Mouse (Mus musculus): Measurements from ENCODE around the gene Slc36a4. TPM values are rescaled to one million over a fixed set of nuclear protein-coding genes. Genes with fewer than 3 reads are reported as not detected.

The Slc36a4 gene
- polyA plus RNA-seq, 1 experiment from 2014 or later, result 6.0 TPM

DNA sequence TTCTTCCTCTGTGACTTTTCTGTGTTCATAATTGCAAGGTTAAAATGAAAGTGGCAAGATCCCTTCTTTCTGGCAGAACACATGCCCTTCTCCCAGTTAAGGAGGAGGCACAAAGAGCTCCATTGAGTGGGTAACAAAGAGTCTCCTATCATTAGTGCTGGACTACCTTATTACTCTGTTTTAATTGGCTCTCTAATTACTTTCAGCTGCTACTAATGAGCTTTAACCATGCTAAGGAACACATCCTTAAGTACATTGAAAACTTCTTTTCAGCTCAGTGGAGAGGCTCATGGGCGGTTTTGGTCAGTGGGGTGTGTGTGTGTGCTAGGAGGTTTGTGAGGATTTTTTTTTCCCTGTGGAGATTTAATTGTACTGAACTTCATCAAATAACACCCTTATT lies 65.4 kb downstream of the Slc36a4 start:
- no peak overlapping the region for H3K27ac ChIP-seq (ENCODE audit: low read depth, low read length)
- no peaks in the 10 kb centered on the region for H3K4me1 ChIP-seq (replicated peaks; ENCODE audit: control insufficient read depth, insufficient read depth, low read length)
- WGBS, result 78% methylated on average over 1 of the region's 1 CpGs
- ATAC-seq, result no peak
- no peaks in the 10 kb centered on the region for H3K9me3 ChIP-seq (ENCODE audit: control insufficient read depth)
- H3K27me3 ChIP-seq (replicated peaks; ENCODE audit: control insufficient read depth, insufficient read depth, low read length), result no peaks in the 10 kb centered on the region
- H3K36me3 ChIP-seq (ENCODE audit: control insufficient read depth, insufficient read depth), result no peaks in the 10 kb centered on the region
- no peak for TF ChIP-seq CTCF (IDR thresholded peaks at IDR 0.05; ENCODE audit: low read depth)
- H3K4me2 ChIP-seq (replicated peaks; ENCODE audit: low read depth), result no peak overlapping the region
- no peak overlapping the region for H3K4me3 ChIP-seq (ENCODE audit: low read depth, low read length)
- no peak overlapping the region for H3K9ac ChIP-seq (ENCODE audit: low read depth, low read length)

DNA sequence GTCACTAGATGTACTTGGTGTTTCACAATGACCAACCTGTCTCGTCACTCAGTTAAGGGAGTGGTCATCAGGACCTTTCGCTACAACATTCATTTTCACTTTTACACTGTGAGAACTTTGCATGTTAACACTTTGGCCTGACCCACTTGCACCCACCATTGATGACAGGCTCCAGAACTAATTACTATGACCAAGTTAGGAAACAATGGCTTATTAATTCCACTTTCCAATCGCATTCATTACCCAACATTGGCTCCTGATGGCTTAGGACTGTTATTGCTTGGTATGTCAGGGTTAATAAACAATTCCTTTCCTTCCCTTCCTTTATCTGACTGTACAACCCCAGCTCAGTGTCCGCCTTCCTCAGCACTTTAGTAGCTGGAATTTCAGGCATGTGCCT lies 72.4 kb downstream of the Slc36a4 start:
- TF ChIP-seq CTCF (IDR thresholded peaks at IDR 0.05; ENCODE audit: low read depth), result no peak
- no peak overlapping the region for H3K27ac ChIP-seq (ENCODE audit: low read depth, low read length)

DNA sequence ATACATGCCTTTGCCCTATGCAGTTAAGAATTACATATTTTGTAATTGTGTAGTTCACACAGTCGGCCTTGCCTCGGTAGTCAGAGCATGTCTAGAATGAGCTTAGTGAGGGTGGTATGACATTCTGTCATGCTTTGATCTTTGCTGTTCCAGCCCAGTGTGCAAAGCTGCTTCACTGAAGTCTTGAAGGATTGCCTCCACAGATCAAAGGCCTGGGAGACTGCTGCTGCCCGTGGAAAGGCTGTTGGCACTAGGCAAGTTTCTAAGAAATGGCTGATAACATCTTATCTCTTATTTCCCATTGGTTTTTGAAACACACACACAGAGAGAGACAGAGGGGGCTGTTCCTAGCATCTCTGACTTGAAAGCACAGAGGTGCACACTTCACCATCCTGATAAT lies 76.7 kb downstream of the Slc36a4 start:
- no peaks in the 10 kb centered on the region for H3K9me3 ChIP-seq (ENCODE audit: control insufficient read depth)
- H3K36me3 ChIP-seq (ENCODE audit: control insufficient read depth, insufficient read depth), result no peaks in the 10 kb centered on the region
- no peak overlapping the region for H3K27ac ChIP-seq (ENCODE audit: low read depth, low read length)
- no peak for TF ChIP-seq CTCF (IDR thresholded peaks at IDR 0.05; ENCODE audit: low read depth)
- H3K4me2 ChIP-seq (replicated peaks; ENCODE audit: low read depth), result no peak overlapping the region
- H3K4me1 ChIP-seq (replicated peaks; ENCODE audit: control insufficient read depth, insufficient read depth, low read length), result no peaks in the 10 kb centered on the region
- WGBS, result 46% methylated on average over 3 of the region's 3 CpGs
- no peak overlapping the region for H3K9ac ChIP-seq (ENCODE audit: low read depth, low read length)
- H3K27me3 ChIP-seq (replicated peaks; ENCODE audit: control insufficient read depth, insufficient read depth, low read length), result no peaks in the 10 kb centered on the region
- no peak overlapping the region for H3K4me3 ChIP-seq (ENCODE audit: low read depth, low read length)
- ATAC-seq, result no peak

More for the DNA sequence above, 72.4 kb downstream of the Slc36a4 start:
- Histone ChIP-seq H3K4me3 (ENCODE audit: low read depth, low read length) (no peak overlapping the region), H3K36me3 (ENCODE audit: control insufficient read depth, insufficient read depth) (no peaks in the 10 kb centered on the region), H3K4me2 (replicated peaks; ENCODE audit: low read depth) (no peak overlapping the region), H3K27me3 (replicated peaks; ENCODE audit: control insufficient read depth, insufficient read depth, low read length) (no peaks in the 10 kb centered on the region), H3K9ac (ENCODE audit: low read depth, low read length) (no peak overlapping the region), H3K4me1 (replicated peaks; ENCODE audit: control insufficient read depth, insufficient read depth, low read length) (no peaks in the 10 kb centered on the region), H3K9me3 (ENCODE audit: control insufficient read depth) (no peaks in the 10 kb centered on the region)
- 56% methylated on average over 4 of the region's 4 CpGs for WGBS
- no peak for ATAC-seq

- Histone ChIP-seq H3K9me3 (ENCODE audit: control insufficient read depth) (no peaks in the 10 kb centered on the region), H3K4me2 (replicated peaks; ENCODE audit: low read depth) (no peak overlapping the region), H3K36me3 (ENCODE audit: control insufficient read depth, insufficient read depth) (no peaks in the 10 kb centered on the region), H3K27ac (ENCODE audit: low read depth, low read length) (no peak overlapping the region), H3K9ac (ENCODE audit: low read depth, low read length) (no peak overlapping the region), H3K4me3 (ENCODE audit: low read depth, low read length) (no peak overlapping the region), H3K4me1 (replicated peaks; ENCODE audit: control insufficient read depth, insufficient read depth, low read length) (no peaks in the 10 kb centered on the region), H3K27me3 (replicated peaks; ENCODE audit: control insufficient read depth, insufficient read depth, low read length) (no peaks in the 10 kb centered on the region)
- TF ChIP-seq CTCF (IDR thresholded peaks at IDR 0.05; ENCODE audit: low read depth), result no peak
- ATAC-seq, result no peak
- whole genome bisulfite sequencing, result 48% methylated on average over 2 of the region's 2 CpGs
Measured at GRCm38 (mm10) chr9:15786610-15787009, 77.1 kb downstream of the Slc36a4 start.

DNA sequence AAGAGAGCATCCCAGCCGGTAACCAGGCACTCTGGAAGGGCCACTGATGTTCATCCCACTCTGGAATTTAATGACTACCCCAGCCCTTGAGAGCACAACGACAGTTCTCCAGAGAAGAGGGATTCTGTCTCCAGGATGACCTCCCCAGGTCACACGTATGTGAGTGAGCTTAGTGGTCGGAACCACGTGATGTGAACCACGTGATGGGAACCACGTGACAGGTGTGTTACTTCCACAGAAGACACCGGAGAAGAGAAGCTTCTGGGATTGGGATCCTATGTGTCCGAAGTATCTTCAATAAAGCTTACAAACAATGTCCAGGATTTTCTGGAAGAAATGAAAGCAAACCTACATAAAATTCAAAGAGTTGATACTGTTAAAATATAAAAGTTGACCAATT lies 82.5 kb downstream of the Slc36a4 start:
- Histone ChIP-seq H3K36me3 (ENCODE audit: control insufficient read depth, insufficient read depth) (no peaks in the 10 kb centered on the region), H3K9me3 (ENCODE audit: control insufficient read depth) (no peaks in the 10 kb centered on the region), H3K27me3 (replicated peaks; ENCODE audit: control insufficient read depth, insufficient read depth, low read length) (no peaks in the 10 kb centered on the region), H3K4me2 (replicated peaks; ENCODE audit: low read depth) (no peak overlapping the region), H3K27ac (ENCODE audit: low read depth, low read length) (no peak overlapping the region), H3K4me3 (ENCODE audit: low read depth, low read length) (no peak overlapping the region), H3K9ac (ENCODE audit: low read depth, low read length) (no peak overlapping the region), H3K4me1 (replicated peaks; ENCODE audit: control insufficient read depth, insufficient read depth, low read length) (no peaks in the 10 kb centered on the region)
- ATAC-seq, result no peak
- 85% methylated on average over 9 of the region's 9 CpGs for WGBS
- no peak for TF ChIP-seq CTCF (IDR thresholded peaks at IDR 0.05; ENCODE audit: low read depth)

Other genes starting within 250 kb of the Slc36a4 start
- 4.3 and 5.2 TPM in 2 replicates for gene Smco4, start 216.3 kb upstream of the Slc36a4 start, polyA plus RNA-seq (2015; fragmentation: Nextera tagmentation; extraction: Ambion mirVana)
- 0.08 and 0.14 TPM in 2 replicates for gene Deup1, start 81.8 kb upstream of the Slc36a4 start, polyA plus RNA-seq (2015; fragmentation: Nextera tagmentation; extraction: Ambion mirVana)
- gene Mtnr1b, start 164.8 kb downstream of the Slc36a4 start, polyA plus RNA-seq (2015; fragmentation: Nextera tagmentation; extraction: Ambion mirVana), result not detected in 2 replicates